Mouse (Mus musculus): ENCODE measurements around the gene Wdfy1. TPM values are rescaled to one million over a fixed set of nuclear protein-coding genes. Genes with fewer than 3 reads are reported as not detected.

Wdfy1 gene
- total RNA-seq, 2 experiments from 2014 or later: 16.6 to 18.7 TPM

- no peak for DNase-seq
Observed at GRCm38 (mm10) chr1:79657411-79657810, 118.5 kb downstream of the Wdfy1 start.

- no peak for DNase-seq
Observed at GRCm38 (mm10) chr1:79655819-79656555, 120.0 kb downstream of the Wdfy1 start.

- no peak for DNase-seq
Observed at GRCm38 (mm10) chr1:79654948-79655347, 121.0 kb downstream of the Wdfy1 start.

Other genes with a start within 250 kb of the Wdfy1 start
- under 1 TPM in 1 of 2 experiments, not detected in 1; 0.14 TPM for gene Ap1s3, start 104.2 kb downstream of the Wdfy1 start, total RNA-seq (2021)
- 10 to 100 TPM; 35.7 to 39.1 TPM for gene Mrpl44, start 125 bp downstream of the Wdfy1 start, total RNA-seq (2021)
- 10 to 100 TPM; 47.0 to 86.2 TPM for gene Serpine2, start 85.0 kb upstream of the Wdfy1 start, total RNA-seq (2021)

All from gastrocnemius, postnatal 10 days (tissue).